Mouse (Mus musculus) adrenal gland, postnatal 25 days (tissue): ENCODE results near the gene Ptbp1. TPM values are rescaled to one million over a fixed set of nuclear protein-coding genes. Genes with fewer than 3 reads are reported as not detected.
A peak's percentile ranks its signal among the peaks of the same experiment; 100 is the strongest.
"Not testable (repeated sequence)": the region's sequence is repeated elsewhere in the genome, so short reads cannot be mapped to it uniquely, and the experiment has no call there.

ENCODE experiments used
- DNase-seq: peaks from one replicate; pipeline ENCODE4 v3.0.0; 2021; ENCODE audit warnings: mixed read lengths
- total RNA-seq: library from RNA; stranded (reverse); gene quantifications from 2 replicates; pipeline ENCODE4 v1.2.3, GENCODE M21; 2021

Gene Ptbp1
- total RNA-seq, 1 experiment from 2014 or later = 249 TPM

GRCm38 (mm10) chr10:79883297-79884084 lies 29.3 kb downstream of the Ptbp1 start:
- peak; percentile 83 for DNase-seq

GRCm38 (mm10) chr10:79884446-79884845 lies 30.2 kb downstream of the Ptbp1 start:
- DNase-seq = peak; percentile 85

GRCm38 (mm10) chr10:79884938-79885337 lies 30.7 kb downstream of the Ptbp1 start:
- not testable (repeated sequence) for DNase-seq

- no peak for DNase-seq
Observed at GRCm38 (mm10) chr10:79886054-79886453, 31.8 kb downstream of the Ptbp1 start, which contains the start of gene Elane. TSS of gene Elane (plus strand) at chr10:79886247.

GRCm38 (mm10) chr10:79886611-79887010 lies 32.4 kb downstream of the Ptbp1 start:
- no peak for DNase-seq

GRCm38 (mm10) chr10:79889386-79889785 lies 35.2 kb downstream of the Ptbp1 start:
- DNase-seq = no peak

- DNase-seq = no peak
Observed at GRCm38 (mm10) chr10:79890670-79891069, 36.4 kb downstream of the Ptbp1 start, which contains the start of gene Cfd. TSS of gene Cfd (plus strand) at chr10:79890853.

- peak; percentile 82 for DNase-seq
Observed at GRCm38 (mm10) chr10:79892451-79893118, 38.4 kb downstream of the Ptbp1 start.

- no peak for DNase-seq
Observed at GRCm38 (mm10) chr10:79896306-79896705, 42.1 kb downstream of the Ptbp1 start.

GRCm38 (mm10) chr10:79896814-79897213 lies 42.6 kb downstream of the Ptbp1 start:
- no peak for DNase-seq

- no peak for DNase-seq
Observed at GRCm38 (mm10) chr10:79897316-79898245, 43.4 kb downstream of the Ptbp1 start.

- no peak for DNase-seq
Observed at GRCm38 (mm10) chr10:79900951-79901410, 46.8 kb downstream of the Ptbp1 start.

GRCm38 (mm10) chr10:79906712-79907111 lies 52.5 kb downstream of the Ptbp1 start:
- DNase-seq = no peak

- no peak for DNase-seq
Observed at GRCm38 (mm10) chr10:79907415-79907814, 53.2 kb downstream of the Ptbp1 start.

- DNase-seq = peak; percentile 94
Observed at GRCm38 (mm10) chr10:79908167-79909091, 54.2 kb downstream of the Ptbp1 start, which contains the start of gene Med16. TSS of gene Med16 (minus strand) at chr10:79908923.

GRCm38 (mm10) chr10:79909092-79909922 lies 55.1 kb downstream of the Ptbp1 start:
- DNase-seq = no peak

- no peak for DNase-seq
Observed at GRCm38 (mm10) chr10:79910556-79910955, 56.3 kb downstream of the Ptbp1 start, which contains the start of gene Gm26602. TSS of gene Gm26602 (plus strand) at chr10:79910856.

- no peak for DNase-seq
Observed at GRCm38 (mm10) chr10:79912412-79912811, 58.2 kb downstream of the Ptbp1 start.
